Mouse (Mus musculus) ES-Bruce4 (cell line): ENCODE measurements at regions not wholly inside any gene's neighbourhood (a gene's known extent, or its start where the extent isn't known, plus 50 kb on each side); places are given as distances from the start of the nearest gene placed in this dataset.

Experiments
- CTCF ChIP-seq: IDR thresholded peaks from one replicate; pipeline ENCODE4 v1.8.1; 2011; ENCODE audit warnings: low read depth, low read length
- EP300 ChIP-seq: IDR thresholded peaks from 2 replicates; pipeline ENCODE4 v1.6.1; 2011; ENCODE audit warnings: low read depth, low read length; ENCODE audit not compliant: insufficient read depth
- POLR2A ChIP-seq: IDR thresholded peaks from one replicate; pipeline ENCODE4 v1.8.1; 2011; ENCODE audit warnings: low read length; ENCODE audit not compliant: insufficient read depth

DNA sequence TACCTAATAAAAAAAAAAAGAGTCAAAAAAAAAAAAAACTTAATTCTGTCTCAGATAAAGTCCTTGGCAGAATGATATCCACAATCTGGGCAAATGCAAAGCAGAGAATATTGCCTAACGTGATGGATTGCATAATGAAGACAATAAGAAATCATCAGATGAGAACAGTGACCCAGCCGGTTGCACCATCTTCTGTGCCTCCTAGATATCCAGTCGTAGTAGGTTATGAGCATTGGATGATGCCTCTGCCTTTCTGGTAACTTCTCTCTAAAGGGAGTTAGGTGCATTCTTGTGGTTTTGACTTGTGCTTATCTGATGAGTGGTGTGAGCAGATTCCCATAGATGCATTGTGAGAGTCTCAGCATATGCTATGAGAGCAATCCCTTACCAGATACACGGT, 71.6 kb upstream of the F13a1 start:
- TF ChIP-seq CTCF: no peak
- no peak for TF ChIP-seq POLR2A
- TF ChIP-seq EP300: no peak
